Mouse (Mus musculus): ENCODE results near the gene 1110051M20Rik. TPM values are rescaled to one million over a fixed set of nuclear protein-coding genes. Genes with fewer than 3 reads are reported as not detected.

The 1110051M20Rik gene
- polyA plus RNA-seq, 1 experiment from 2014 or later = 75.3 TPM

DNA sequence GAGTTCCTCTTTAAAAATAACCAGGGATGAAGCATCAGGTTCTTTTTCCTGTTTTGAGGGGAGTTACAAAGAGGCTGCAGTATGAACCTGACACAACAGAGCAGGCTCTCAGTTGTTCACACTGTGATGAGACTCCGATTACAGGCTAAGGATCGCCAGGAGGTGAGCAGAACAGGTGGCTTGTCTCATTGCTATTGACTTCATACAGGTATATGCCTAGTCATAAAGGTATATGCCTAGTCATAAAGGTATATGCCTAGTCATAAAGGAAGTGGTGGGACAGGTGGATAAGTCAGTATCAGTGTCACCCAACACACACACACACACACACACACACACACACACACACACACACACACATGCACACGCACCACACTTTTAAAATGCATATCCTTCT, 115.8 kb downstream of the 1110051M20Rik start:
- H3K36me3 ChIP-seq (replicated peaks) = no peaks in the 10 kb centered on the region
- 91% methylated on average over 3 of the region's 3 CpGs for WGBS
- DNase-seq (ENCODE audit: low spot score) = no peak
- H3K27me3 ChIP-seq (replicated peaks; ENCODE audit: low read depth, poor library complexity, severe bottlenecking) = no peaks in the 10 kb centered on the region
- H3K4me1 ChIP-seq = peaks cover 41% of the 10 kb centered on the region
- H3K27ac ChIP-seq (replicated peaks) = 0 out of 2 replicates have a peak overlapping the region, but pooled peaks have one; percentile 46
- H3K9me3 ChIP-seq = no peaks in the 10 kb centered on the region
- no peak overlapping the region for H3K4me3 ChIP-seq

DNA sequence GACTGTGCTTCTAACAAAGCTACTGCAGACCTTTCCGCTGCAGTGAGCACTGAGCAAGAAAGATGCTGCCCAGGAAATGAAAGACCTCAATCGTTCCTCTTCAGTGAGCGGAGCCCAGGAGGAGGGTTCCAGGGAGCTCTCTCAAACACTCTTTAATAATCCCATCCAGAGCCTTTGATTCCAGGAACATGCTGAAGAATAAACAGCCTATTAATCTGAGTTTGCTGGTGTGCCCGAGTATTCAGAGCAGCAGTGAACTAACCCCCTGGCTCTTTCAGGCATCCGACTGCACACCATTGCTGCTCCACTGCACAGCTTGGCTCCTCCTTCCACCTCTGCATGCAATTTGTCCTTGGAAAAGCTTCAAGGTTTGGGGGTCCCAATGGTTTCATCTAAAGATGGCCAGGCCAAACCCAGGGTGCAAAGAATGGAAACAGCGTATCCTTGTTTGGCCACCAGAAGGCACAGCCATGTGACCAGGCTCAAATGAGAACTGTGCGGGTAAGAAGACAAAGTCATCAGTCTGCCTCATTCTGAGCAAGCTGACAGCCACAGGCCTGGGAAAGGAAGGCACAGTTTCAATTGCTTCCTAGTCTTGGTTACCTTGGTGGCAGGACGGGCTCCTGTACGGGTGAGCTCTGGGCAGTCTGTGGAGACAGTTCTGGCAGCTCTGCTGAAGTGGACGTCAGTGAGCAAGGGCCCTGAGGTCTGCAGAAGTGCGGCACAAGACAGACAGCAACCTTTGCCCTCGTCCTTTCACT, 116.4 kb downstream of the 1110051M20Rik start:
- 51% methylated on average over 12 of the region's 12 CpGs for WGBS

GRCm38 (mm10) chr2:91326746-91327350, 117.7 kb downstream of the 1110051M20Rik start:
- 92% methylated on average over 13 of the region's 13 CpGs for WGBS
- Histone ChIP-seq H3K27ac (replicated peaks) (no peak overlapping the region), H3K4me1 (peaks cover 31% of the 10 kb centered on the region), H3K4me3 (no peak overlapping the region), H3K36me3 (replicated peaks) (no peaks in the 10 kb centered on the region), H3K9me3 (no peaks in the 10 kb centered on the region), H3K27me3 (replicated peaks; ENCODE audit: low read depth, poor library complexity, severe bottlenecking) (no peaks in the 10 kb centered on the region)
- DNase-seq (ENCODE audit: low spot score) = no peak

More for the DNA sequence above, 116.4 kb downstream of the 1110051M20Rik start:
- no peaks in the 10 kb centered on the region for H3K9me3 ChIP-seq
- DNase-seq (ENCODE audit: low spot score) = no peak
- H3K27me3 ChIP-seq (replicated peaks; ENCODE audit: low read depth, poor library complexity, severe bottlenecking) = no peaks in the 10 kb centered on the region
- no peaks in the 10 kb centered on the region for H3K36me3 ChIP-seq (replicated peaks)
- peak overlapping the region; percentile 46; the same call in 1 of the 2 replicates for H3K27ac ChIP-seq (replicated peaks)
- peaks cover 41% of the 10 kb centered on the region for H3K4me1 ChIP-seq
- H3K4me3 ChIP-seq = no peak overlapping the region

DNA sequence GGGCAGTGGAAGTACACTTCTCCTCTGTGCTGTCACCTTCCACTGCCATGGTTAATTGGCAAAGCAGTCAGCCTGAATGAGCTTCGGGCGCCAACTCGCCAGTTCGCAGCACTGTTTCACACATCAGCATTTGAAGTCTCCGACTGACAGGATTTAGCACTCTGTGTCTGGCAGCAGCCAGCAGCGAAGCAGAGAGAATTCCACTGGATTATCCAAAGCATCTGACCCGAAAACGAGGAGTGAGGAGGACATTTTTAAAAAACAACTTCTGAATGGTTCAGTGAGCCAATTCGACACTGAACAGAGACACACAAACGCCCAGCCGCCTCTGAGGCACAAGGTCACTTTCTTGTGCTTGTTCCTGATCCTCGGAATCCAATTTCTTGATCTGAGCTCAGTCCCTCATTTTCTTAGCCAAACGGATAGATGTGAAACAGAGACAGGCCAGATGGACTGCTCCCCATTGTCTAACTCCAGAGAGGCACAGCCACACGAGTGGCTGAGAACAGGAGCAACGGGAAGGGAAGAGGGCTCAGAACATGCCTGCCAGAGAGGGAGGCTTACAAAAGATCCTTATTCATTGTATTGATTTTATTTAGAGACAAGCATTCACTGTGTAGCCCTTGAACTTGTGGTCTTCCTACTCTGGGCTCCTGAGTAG, 119.6 kb downstream of the 1110051M20Rik start:
- Histone ChIP-seq H3K9me3 (no peaks in the 10 kb centered on the region), H3K4me3 (no peak overlapping the region), H3K27ac (replicated peaks) (no peak overlapping the region), H3K27me3 (replicated peaks; ENCODE audit: low read depth, poor library complexity, severe bottlenecking) (no peaks in the 10 kb centered on the region), H3K36me3 (replicated peaks) (no peaks in the 10 kb centered on the region), H3K4me1 (peaks cover 18% of the 10 kb centered on the region)
- 60% methylated on average over 15 of the region's 15 CpGs for WGBS
- DNase-seq (ENCODE audit: low spot score) = no peak

GRCm38 (mm10) chr2:91324346-91324745, 120.2 kb downstream of the 1110051M20Rik start:
- no peak for DNase-seq (ENCODE audit: low spot score)
- H3K36me3 ChIP-seq (replicated peaks) = no peaks in the 10 kb centered on the region
- no peaks in the 10 kb centered on the region for H3K9me3 ChIP-seq
- 95% methylated on average over 1 of the region's 1 CpGs for whole genome bisulfite sequencing
- peaks cover 17% of the 10 kb centered on the region for H3K4me1 ChIP-seq
- H3K27me3 ChIP-seq (replicated peaks; ENCODE audit: low read depth, poor library complexity, severe bottlenecking) = no peaks in the 10 kb centered on the region
- H3K4me3 ChIP-seq = no peak overlapping the region
- H3K27ac ChIP-seq (replicated peaks) = no peak overlapping the region

DNA sequence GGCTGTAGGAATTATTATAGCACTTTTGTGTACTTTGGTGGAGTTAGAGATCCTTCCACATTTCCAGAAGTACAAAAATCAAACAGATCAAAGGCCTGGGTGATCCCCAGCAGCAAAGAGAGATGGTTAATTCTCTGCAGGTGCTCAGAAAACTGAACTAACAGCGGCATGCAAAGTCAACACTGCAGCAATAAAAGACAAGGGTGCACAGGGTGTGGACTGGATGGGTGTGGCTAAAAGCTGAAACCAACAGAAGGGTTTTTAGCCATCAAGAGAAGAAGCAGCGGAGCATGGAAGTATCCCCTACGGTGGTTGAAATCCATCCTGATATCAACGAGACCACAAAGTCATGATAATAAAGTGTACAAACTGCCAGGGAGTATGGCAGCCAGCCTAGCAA, 122.0 kb downstream of the 1110051M20Rik start:
- Histone ChIP-seq H3K4me3 (no peak overlapping the region), H3K4me1 (0 out of 2 replicates have a peak, but pooled peaks cover 8% of the 10 kb centered on the region), H3K27ac (replicated peaks) (no peak overlapping the region), H3K36me3 (replicated peaks) (no peaks in the 10 kb centered on the region), H3K27me3 (replicated peaks; ENCODE audit: low read depth, poor library complexity, severe bottlenecking) (no peaks in the 10 kb centered on the region), H3K9me3 (no peaks in the 10 kb centered on the region)
- no peak for DNase-seq (ENCODE audit: low spot score)
- 85% methylated on average over 4 of the region's 4 CpGs for WGBS

GRCm38 (mm10) chr2:91321923-91322322, 122.6 kb downstream of the 1110051M20Rik start:
- WGBS = 90% methylated on average over 2 of the region's 2 CpGs
- no peak overlapping the region for H3K4me3 ChIP-seq
- no peaks in the 10 kb centered on the region for H3K9me3 ChIP-seq

GRCm38 (mm10) chr2:91320559-91321529, 123.7 kb downstream of the 1110051M20Rik start:
- H3K4me1 ChIP-seq = 0 out of 2 replicates have a peak, but pooled peaks cover 2% of the 10 kb centered on the region
- WGBS = 91% methylated on average over 10 of the region's 10 CpGs

More at GRCm38 (mm10) chr2:91321923-91322322, 122.6 kb downstream of the 1110051M20Rik start:
- H3K27ac ChIP-seq (replicated peaks) = no peak overlapping the region
- H3K27me3 ChIP-seq (replicated peaks; ENCODE audit: low read depth, poor library complexity, severe bottlenecking) = no peaks in the 10 kb centered on the region
- DNase-seq (ENCODE audit: low spot score) = no peak
- H3K36me3 ChIP-seq (replicated peaks) = peaks cover 4% of the 10 kb centered on the region; the same call in 1 of the 2 replicates
- H3K4me1 ChIP-seq = 0 out of 2 replicates have a peak, but pooled peaks cover 4% of the 10 kb centered on the region

DNA sequence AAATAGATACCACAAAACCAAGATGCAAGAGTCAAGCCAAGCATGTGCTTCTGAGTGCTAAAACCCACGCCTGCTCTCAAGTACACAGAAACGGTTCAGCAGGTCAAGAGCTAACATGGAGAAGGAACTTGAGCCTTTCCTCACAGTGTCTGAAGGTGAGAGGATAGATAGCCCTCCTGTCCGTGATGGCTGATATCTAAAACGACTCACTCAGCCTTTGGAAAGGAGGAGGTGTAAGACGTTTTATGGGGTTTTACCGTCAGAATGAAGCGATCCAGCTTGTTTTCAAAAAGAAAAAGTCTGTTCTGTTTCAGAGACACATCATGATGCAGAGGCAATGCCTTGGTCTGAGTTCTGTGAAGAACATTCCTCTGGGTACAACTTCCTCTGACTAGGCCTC, 130.3 kb downstream of the 1110051M20Rik start:
- no peak for DNase-seq (ENCODE audit: low spot score)

More at GRCm38 (mm10) chr2:91320559-91321529, 123.7 kb downstream of the 1110051M20Rik start:
- no peak for DNase-seq (ENCODE audit: low spot score)
- no peaks in the 10 kb centered on the region for H3K9me3 ChIP-seq
- H3K36me3 ChIP-seq (replicated peaks) = peaks cover 9% of the 10 kb centered on the region
- H3K4me3 ChIP-seq = no peak overlapping the region
- no peak overlapping the region for H3K27ac ChIP-seq (replicated peaks)
- no peaks in the 10 kb centered on the region for H3K27me3 ChIP-seq (replicated peaks; ENCODE audit: low read depth, poor library complexity, severe bottlenecking)

DNA sequence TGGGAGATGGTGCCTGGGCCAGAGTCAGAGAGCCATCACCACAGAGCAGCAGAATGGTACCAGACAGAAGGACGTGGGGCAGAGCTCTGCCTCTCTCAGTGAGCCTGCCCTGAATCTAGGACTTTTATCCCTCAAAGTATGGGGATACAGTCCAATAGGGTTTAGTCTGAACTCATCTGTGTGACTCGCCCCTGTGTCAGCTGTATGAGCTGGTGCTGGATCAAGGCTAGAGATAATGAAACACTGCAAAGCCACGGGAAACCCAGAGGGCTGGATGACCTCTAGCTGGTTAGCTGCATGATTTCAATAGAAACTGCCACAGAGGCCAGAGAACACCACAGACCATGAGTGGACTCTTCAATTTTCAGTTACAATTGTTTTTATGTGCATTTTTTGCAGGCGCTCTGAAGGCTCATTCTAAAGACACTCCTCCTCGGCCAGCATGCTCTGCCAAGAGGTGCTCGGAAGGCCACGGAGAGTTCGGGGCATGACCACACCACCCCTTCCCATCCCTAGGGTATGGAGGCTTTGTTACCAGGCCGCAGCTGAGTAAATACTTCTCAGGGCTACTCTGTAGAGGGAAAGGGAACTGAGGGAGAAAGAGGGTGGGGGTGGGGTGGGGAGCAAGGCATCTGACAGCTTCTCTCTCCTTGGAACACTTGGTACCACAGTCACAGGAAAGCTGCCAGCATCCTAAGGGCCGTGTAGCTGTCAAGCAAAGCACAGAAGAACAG, 131.8 kb downstream of the 1110051M20Rik start:
- no peak overlapping the region for H3K4me3 ChIP-seq
- H3K27ac ChIP-seq (replicated peaks) = peak overlapping the region; percentile 62
- peaks cover 9% of the 10 kb centered on the region for H3K36me3 ChIP-seq (replicated peaks)
- 46% methylated on average over 10 of the region's 10 CpGs for WGBS
- H3K4me1 ChIP-seq = peaks cover 28% of the 10 kb centered on the region
- no peaks in the 10 kb centered on the region for H3K9me3 ChIP-seq
- DNase-seq (ENCODE audit: low spot score) = peak; percentile 56
- no peaks in the 10 kb centered on the region for H3K27me3 ChIP-seq (replicated peaks; ENCODE audit: low read depth, poor library complexity, severe bottlenecking)

More for the DNA sequence above, 130.3 kb downstream of the 1110051M20Rik start:
- no peak overlapping the region for H3K27ac ChIP-seq (replicated peaks)
- WGBS = 91% methylated on average over 7 of the region's 7 CpGs
- no peaks in the 10 kb centered on the region for H3K27me3 ChIP-seq (replicated peaks; ENCODE audit: low read depth, poor library complexity, severe bottlenecking)
- peaks cover 9% of the 10 kb centered on the region for H3K36me3 ChIP-seq (replicated peaks)
- H3K4me1 ChIP-seq = peaks cover 18% of the 10 kb centered on the region
- no peak overlapping the region for H3K4me3 ChIP-seq
- H3K9me3 ChIP-seq = no peaks in the 10 kb centered on the region

- H3K36me3 ChIP-seq (replicated peaks) = no peaks in the 10 kb centered on the region
- DNase-seq (ENCODE audit: low spot score) = no peak
Observed at GRCm38 (mm10) chr2:91309546-91309945, 135.0 kb downstream of the 1110051M20Rik start.

More at GRCm38 (mm10) chr2:91309546-91309945, 135.0 kb downstream of the 1110051M20Rik start:
- no peaks in the 10 kb centered on the region for H3K27me3 ChIP-seq (replicated peaks; ENCODE audit: low read depth, poor library complexity, severe bottlenecking)
- no peaks in the 10 kb centered on the region for H3K9me3 ChIP-seq
- 66% methylated on average over 3 of the region's 3 CpGs for WGBS
- no peak overlapping the region for H3K27ac ChIP-seq (replicated peaks)
- H3K4me3 ChIP-seq = no peak overlapping the region
- H3K4me1 ChIP-seq = peaks cover 28% of the 10 kb centered on the region
